Mouse (Mus musculus): ENCODE measurements around the gene Srgn.

DNA sequence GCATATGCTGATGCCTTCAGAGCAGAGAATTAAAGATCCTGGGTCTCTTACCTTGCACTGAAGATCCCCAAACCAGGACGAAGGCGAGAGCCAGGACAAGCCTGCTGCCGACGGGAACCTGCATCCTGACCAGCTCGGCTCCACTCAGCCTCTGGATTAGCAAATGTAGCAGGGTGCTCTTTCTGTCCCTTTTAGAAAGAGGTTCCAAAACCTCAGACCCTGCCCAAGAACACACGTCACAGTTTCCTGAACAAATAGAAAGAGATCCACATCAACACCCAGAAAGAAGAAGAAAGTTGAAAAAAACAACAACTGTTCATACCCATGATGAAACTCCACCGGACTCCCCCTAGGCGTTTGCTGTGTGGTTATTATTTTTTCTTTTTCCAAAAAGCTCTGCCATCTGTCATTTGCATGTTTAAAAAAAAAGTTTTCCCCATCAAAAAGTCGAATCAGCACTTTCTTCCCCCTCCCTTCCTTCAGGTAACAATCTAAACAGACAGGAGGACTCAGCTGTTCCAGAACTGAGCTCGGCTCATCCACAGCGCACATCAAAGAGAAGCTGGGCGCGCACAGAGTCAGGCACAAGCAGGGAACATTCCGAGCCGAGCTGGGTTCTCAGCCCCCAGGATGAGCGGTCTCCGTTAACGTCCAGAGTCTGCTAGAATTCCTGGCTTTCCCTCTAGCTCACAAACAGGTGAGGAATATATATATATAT is 19.5 kb downstream of the Srgn start:
- no peak for TF ChIP-seq CTCF (conservative IDR thresholded peaks at IDR 0.05; ENCODE audit: insufficient read depth, insufficient read length, low read depth, low read length)
- peak; percentile 60 for TF ChIP-seq POLR2A (IDR thresholded peaks at IDR 0.05; ENCODE audit: low read depth, low read length)
